Mouse (Mus musculus) liver, embryonic 14.5 days (tissue): ENCODE measurements at regions not wholly inside any gene's neighbourhood (a gene's known extent, or its start where the extent isn't known, plus 50 kb on each side); places are given as distances from the start of the nearest gene placed in this dataset.

Source experiments
- CTCF ChIP-seq: IDR thresholded peaks from 2 replicates; pipeline ENCODE4 v1.5.1; 2016; ENCODE audit warnings: antibody characterized with exemption, low read depth, control low read depth
- EP300 ChIP-seq: IDR thresholded peaks from 2 replicates; pipeline ENCODE4 v1.6.1; 2016; ENCODE audit warnings: antibody characterized with exemption, low read depth

GRCm38 (mm10) chr12:13122282-13122681 is 126.7 kb downstream of the Ddx1 start:
- TF ChIP-seq EP300 = no peak
- TF ChIP-seq CTCF = no peak
